Mouse (Mus musculus) embryonic facial prominence, embryonic 14.5 days (tissue): ENCODE measurements around the gene Pdk4. TPM values are rescaled to one million over a fixed set of nuclear protein-coding genes. Genes with fewer than 3 reads are reported as not detected.

Experiments used
- ATAC-seq: fragments of 200-750 bp; cut with Nextera tagmentation; 2 replicates; pipeline ENCODE4 v1.8.0; 2017; ENCODE audit warnings: low read depth, moderate number of reproducible peaks, moderate TSS enrichment
- DNase-seq: peaks from one replicate; pipeline ENCODE4 v3.0.0-alpha.2; 2015; ENCODE audit warnings: low spot score
- H3K27ac ChIP-seq: fragments of 300-500 bp; sonication (generic); replicated peaks from 2 replicates; pipeline ENCODE4 v1.5.1; 2014; ENCODE audit warnings: low read depth, mild to moderate bottlenecking, low read length, moderate library complexity
- H3K27me3 ChIP-seq: fragments of 300-500 bp; sonication (generic); replicated peaks from 2 replicates; pipeline ENCODE4 v1.6.1; 2014; ENCODE audit warnings: low read length; ENCODE audit not compliant: control insufficient read depth, insufficient read depth
- H3K36me3 ChIP-seq: fragments of 300-500 bp; sonication (generic); 2 replicates; pipeline ENCODE4 v1.6.1; 2014; ENCODE audit warnings: low read length, mixed read lengths; ENCODE audit not compliant: control insufficient read depth, insufficient read depth
- H3K4me1 ChIP-seq: fragments of 300-500 bp; sonication (generic); 2 replicates; pipeline ENCODE4 v1.6.1; 2014; ENCODE audit warnings: antibody characterized with exemption, low read length; ENCODE audit not compliant: control insufficient read depth, insufficient read depth
- H3K4me2 ChIP-seq: fragments of 300-500 bp; sonication (generic); 2 replicates; pipeline ENCODE4 v1.6.1; 2014; ENCODE audit warnings: low read depth, mild to moderate bottlenecking, low read length, moderate library complexity, mixed read lengths
- H3K4me3 ChIP-seq: fragments of 300-500 bp; sonication (generic); 2 replicates; pipeline ENCODE4 v1.5.1; 2014; ENCODE audit warnings: low read depth, mild to moderate bottlenecking, low read length
- H3K9ac ChIP-seq: fragments of 300-500 bp; sonication (generic); 2 replicates; pipeline ENCODE4 v1.6.1; 2014; ENCODE audit warnings: low read depth, mild to moderate bottlenecking, low read length, moderate library complexity, mixed read lengths
- H3K9me3 ChIP-seq: fragments of 300-500 bp; sonication (generic); 2 replicates; pipeline ENCODE4 v1.6.1; 2016; ENCODE audit warnings: low read length; ENCODE audit not compliant: control insufficient read depth
- WGBS: fragments of 180-500 bp; shearing (Covaris S2); extraction: QIAGEN DNeasy Blood & Tissue Kit; methylation state at CpG from one replicate; pipeline ENCODE4 v1.1.7; 2014; 5-methylcytosine and 5-hydroxymethylcytosine counted together
- polyA plus RNA-seq: library from polyadenylated mRNA; unstranded; fragments of >200 nt; fragmentation: Nextera tagmentation; extraction: Ambion mirVana; gene quantifications from 2 replicates; pipeline ENCODE4 v1.2.1, GENCODE M21; 2014

The Pdk4 gene
- polyA plus RNA-seq, 1 experiment from 2014 or later = 5.3 TPM

GRCm38 (mm10) chr6:5441221-5441620 lies 54.9 kb downstream of the Pdk4 start:
- H3K27ac ChIP-seq = no peak overlapping the region
- H3K27me3 ChIP-seq = no peaks in the 10 kb centered on the region
- no peaks in the 10 kb centered on the region for H3K36me3 ChIP-seq
- H3K4me3 ChIP-seq = no peak overlapping the region
- no peak for DNase-seq
- H3K9ac ChIP-seq = no peak overlapping the region
- no peaks in the 10 kb centered on the region for H3K9me3 ChIP-seq
- peaks cover 11% of the 10 kb centered on the region; the same call in 1 of the 2 replicates for H3K4me1 ChIP-seq
- 84% methylated on average over 6 of the region's 6 CpGs for WGBS
- no peak for ATAC-seq
- H3K4me2 ChIP-seq = no peak overlapping the region

GRCm38 (mm10) chr6:5437757-5438156 lies 58.4 kb downstream of the Pdk4 start:
- ATAC-seq (peak; percentile 18; the same call in 1 of the 2 replicates), DNase-seq (peak; percentile 17)
- no peaks in the 10 kb centered on the region for H3K9me3 ChIP-seq
- H3K4me1 ChIP-seq = peaks cover 3% of the 10 kb centered on the region; the same call in 1 of the 2 replicates
- no peak overlapping the region for H3K4me2 ChIP-seq
- H3K27ac ChIP-seq = no peak overlapping the region
- H3K27me3 ChIP-seq = no peaks in the 10 kb centered on the region
- no peaks in the 10 kb centered on the region for H3K36me3 ChIP-seq
- 44% methylated on average over 4 of the region's 4 CpGs for WGBS
- H3K4me3 ChIP-seq = no peak overlapping the region
- no peak overlapping the region for H3K9ac ChIP-seq

- no peak overlapping the region for H3K4me3 ChIP-seq
- H3K27ac ChIP-seq = no peak overlapping the region
- H3K4me1 ChIP-seq = no peaks in the 10 kb centered on the region
- 79% methylated on average over 2 of the region's 2 CpGs for WGBS
- H3K27me3 ChIP-seq = no peaks in the 10 kb centered on the region
- ATAC-seq (no peak), DNase-seq (no peak)
- H3K36me3 ChIP-seq = no peaks in the 10 kb centered on the region
- no peaks in the 10 kb centered on the region for H3K9me3 ChIP-seq
- no peak overlapping the region for H3K9ac ChIP-seq
- no peak overlapping the region for H3K4me2 ChIP-seq
Measured at GRCm38 (mm10) chr6:5433887-5434286, 62.2 kb downstream of the Pdk4 start.

Other genes with a start within 250 kb of the Pdk4 start
- gene Pon3, start 240.0 kb downstream of the Pdk4 start, polyA plus RNA-seq = 11.8 and 14.0 TPM in 2 replicates
- gene Pon2, start 197.9 kb downstream of the Pdk4 start, polyA plus RNA-seq = 26.0 and 29.7 TPM in 2 replicates
- gene Asb4, start 112.9 kb downstream of the Pdk4 start, polyA plus RNA-seq = 31.4 and 42.3 TPM in 2 replicates
- 14.3 and 15.5 TPM in 2 replicates for gene Dync1i1, start 229.3 kb upstream of the Pdk4 start, polyA plus RNA-seq